Mouse (Mus musculus): ENCODE data around the gene Ube2h.

DNA sequence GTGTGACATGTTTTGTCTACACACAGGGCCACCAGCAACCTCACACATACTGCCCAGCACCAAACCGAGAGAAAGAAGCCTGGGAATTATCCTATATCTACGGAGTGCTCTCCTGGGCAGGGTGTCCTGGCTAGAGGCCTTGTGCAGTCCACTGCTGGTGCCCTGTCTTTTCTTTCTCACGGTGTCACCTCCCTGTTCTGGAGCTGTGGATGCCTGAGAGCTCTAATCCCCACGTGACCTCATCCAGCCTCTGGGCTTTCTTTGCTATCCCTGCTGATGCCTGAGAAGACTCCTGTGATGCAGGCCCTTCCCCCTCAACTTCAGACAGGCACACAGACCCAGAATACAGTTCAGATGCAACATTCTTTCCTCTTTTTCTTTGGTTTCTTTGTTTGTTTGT, 4.4 kb upstream of the Ube2h start:
- no peak for TF ChIP-seq CTCF (IDR thresholded peaks at IDR 0.05; ENCODE audit: control insufficient read depth, insufficient read depth, insufficient replicate concordance, low read depth, low read length)
- no peak for TF ChIP-seq POLR2A (IDR thresholded peaks at IDR 0.05; ENCODE audit: control insufficient read depth, low read depth, low read length)
